Mouse (Mus musculus): ENCODE results near the gene Pde4a.

DNA sequence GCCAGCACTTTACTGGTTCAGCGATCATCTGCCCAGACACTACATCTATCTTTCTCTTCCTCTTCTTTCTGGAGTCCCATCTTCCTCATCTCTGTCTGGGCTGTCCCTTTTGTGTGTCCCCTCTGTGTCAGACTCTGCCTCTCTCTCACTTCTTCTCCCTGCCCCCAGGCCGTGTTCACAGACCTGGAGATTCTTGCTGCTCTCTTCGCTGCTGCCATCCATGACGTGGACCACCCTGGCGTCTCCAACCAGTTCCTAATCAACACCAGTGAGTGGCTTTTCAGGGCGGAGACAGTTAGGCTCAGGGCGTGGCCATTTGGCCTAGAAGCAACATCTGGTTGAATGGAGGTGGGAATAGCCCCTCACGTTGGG lies 38.6 kb downstream of the Pde4a start:
- TF ChIP-seq CTCF (conservative IDR thresholded peaks at IDR 0.05 in 1 of 2, IDR thresholded peaks at IDR 0.05 in 1 of 2; ENCODE audit: low read depth in 2 of 2, low read length in 2 of 2) (no peak), SIN3A (IDR thresholded peaks at IDR 0.05; ENCODE audit: low read length) (no peak), EP300 (IDR thresholded peaks at IDR 0.05; ENCODE audit: low read length) (peak; percentile 29; the same call in 1 of the 2 replicates), POLR2A (IDR thresholded peaks at IDR 0.05; ENCODE audit: low read depth, low read length) (no peak), SMC3 (IDR thresholded peaks at IDR 0.05; ENCODE audit: low read depth, low read length) (no peak), JUND (conservative IDR thresholded peaks at IDR 0.05; ENCODE audit: low read depth, low read length) (no peak)

All from CH12.LX (cell line).